32 mouse cellular contexts compared by ENCODE assay signal in the genomic region with DNA sequence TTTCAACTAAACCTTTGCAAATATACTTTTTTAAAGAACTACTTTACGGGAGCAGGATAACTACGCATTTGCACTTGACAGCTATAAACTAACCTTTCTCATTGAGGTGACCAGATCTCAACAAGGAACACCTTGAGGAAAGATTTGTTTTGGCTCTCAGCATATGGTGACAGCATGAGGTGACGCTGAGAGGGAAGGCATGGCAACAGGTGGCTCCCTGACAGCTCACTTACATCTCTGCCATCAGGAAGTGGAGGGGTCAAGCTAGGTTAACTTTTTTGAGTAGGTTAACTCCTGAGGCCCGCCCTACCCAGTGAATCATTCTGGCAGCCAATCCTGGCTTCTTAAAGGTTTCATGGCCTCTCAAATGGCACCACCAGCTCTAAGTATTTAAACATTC.
"Had no signal": no experiment of that assay in that cellular context is flagged by ENCODE, and none has a peak within 500 bp of the region (broad histone marks: within the 10 kb centered on the region; RNA-seq: fewer than 3 reads in every experiment).

No protein-coding gene starts in this region.

- H3K9ac ChIP-seq: heart, embryonic 12.5 days; heart, embryonic 13.5 days; heart, embryonic 15.5 days; hindbrain, embryonic 12.5 days; hindbrain, embryonic 13.5 days; hindbrain, embryonic 14.5 days; hindbrain, embryonic 15.5 days; kidney, embryonic 15.5 days had no signal

- H3K4me2 ChIP-seq: heart, embryonic 12.5 days; heart, embryonic 13.5 days; heart, embryonic 15.5 days; hindbrain, embryonic 12.5 days; hindbrain, embryonic 13.5 days; hindbrain, embryonic 14.5 days; hindbrain, embryonic 15.5 days; kidney, embryonic 15.5 days had no signal

- H3K4me1 ChIP-seq: hindbrain, embryonic 10.5 days; hindbrain, embryonic 12.5 days; hindbrain, embryonic 13.5 days; hindbrain, embryonic 15.5 days; kidney, embryonic 15.5 days had no signal

- DNase-seq: heart, postnatal 10 days; heart, postnatal 14 days; heart, postnatal 36 days; heart, postnatal 4 days; kidney, adult 11 months; kidney, adult 18-20 months; kidney, adult 2 months; kidney, adult 8-10 months; kidney, adult 9 months; kidney, postnatal 10 days; kidney, postnatal 14 days; kidney, postnatal 25 days; kidney, postnatal 36 days; kidney, postnatal 4 days; layer of hippocampus, adult 9-11 months; layer of hippocampus, postnatal 36 days had no signal

- ATAC-seq: hindbrain, embryonic 16.5 days; hindbrain, postnatal 0 days; inflammation-experienced regulatory T-cells, adult 6 months; intestine, embryonic 16.5 days had no signal

- H3K4me3 ChIP-seq: heart, embryonic 12.5 days; heart, embryonic 13.5 days; heart, embryonic 15.5 days; hindbrain, embryonic 10.5 days; hindbrain, embryonic 12.5 days; hindbrain, embryonic 13.5 days; hindbrain, embryonic 15.5 days; kidney, embryonic 15.5 days; layer of hippocampus, adult 2 months; left cerebral cortex, adult 2 months had no signal

- H3K27ac ChIP-seq: heart, embryonic 13.5 days; heart, embryonic 15.5 days; hindbrain, embryonic 10.5 days; hindbrain, embryonic 12.5 days; hindbrain, embryonic 13.5 days; hindbrain, embryonic 14.5 days; hindbrain, embryonic 15.5 days; hindbrain, postnatal 0 days; kidney, embryonic 15.5 days; kidney, postnatal 0 days; layer of hippocampus, adult 2 months; left cerebral cortex, adult 2 months had no signal

- H3K9me3 ChIP-seq: heart, embryonic 12.5 days; heart, embryonic 13.5 days; heart, embryonic 15.5 days; hindbrain, embryonic 10.5 days; hindbrain, embryonic 12.5 days; hindbrain, embryonic 13.5 days; hindbrain, embryonic 15.5 days; kidney, embryonic 15.5 days had no signal

- H3K27me3 ChIP-seq: heart, embryonic 12.5 days; heart, embryonic 13.5 days; heart, embryonic 15.5 days; hindbrain, embryonic 12.5 days; hindbrain, embryonic 13.5 days; hindbrain, embryonic 15.5 days; kidney, embryonic 15.5 days had no signal
